Mouse (Mus musculus): ENCODE measurements around the gene Tecr.

GRCm38 (mm10) chr8:83575561-83576515, 31.9 kb downstream of the Tecr start:
- no peak for TF ChIP-seq CTCF (IDR thresholded peaks at IDR 0.05)
- no peak for TF ChIP-seq EP300 (IDR thresholded peaks at IDR 0.05; ENCODE audit: insufficient read depth, low read depth, low read length)
- TF ChIP-seq POLR2A (IDR thresholded peaks at IDR 0.05; ENCODE audit: insufficient read depth, low read depth, low read length): peak; percentile 61; the same call in 1 of the 2 replicates

Measured in heart, adult 2 months (tissue).